Mouse (Mus musculus) mouse trophoblast stem cell (cell line): ENCODE measurements around the gene Higd2a.

Source experiments
- in situ Hi-C, 2 experiments: fragments of 300-500 bp; cut with MseI, MboI; formaldehyde crosslinking; loops; 2 replicates in 1 of 2; 3 replicates in 1 of 2; pipeline ENCODE4 v1.15.1; 2025

Higd2a gene

GRCm38 (mm10) chr13:54621155-54621932, 31.3 kb downstream of the Higd2a start, which contains the start of gene Faf2:
Gene Faf2, plus strand, starts transcription at chr13:54621784.
- in situ Hi-C loops, result no loop called here

- in situ Hi-C loops, result no loop called here
Measured at GRCm38 (mm10) chr13:54621960-54622521, 32.0 kb downstream of the Higd2a start.

GRCm38 (mm10) chr13:54629128-54629527, 39.1 kb downstream of the Higd2a start:
- in situ Hi-C loops, result no loop called here

- in situ Hi-C loops, result no loop called here
Measured at GRCm38 (mm10) chr13:54632731-54633277, 42.8 kb downstream of the Higd2a start.

GRCm38 (mm10) chr13:54635011-54635410, 45.0 kb downstream of the Higd2a start:
- in situ Hi-C loops, result no loop called here
